Mouse (Mus musculus) intestine, postnatal 0 days (tissue): ENCODE measurements around the gene Tsc22d1. TPM values are rescaled to one million over a fixed set of nuclear protein-coding genes. Genes with fewer than 3 reads are reported as not detected.
A peak's percentile ranks its signal among the peaks of the same experiment; 100 is the strongest.

ENCODE experiments used
- ATAC-seq: fragments of 200-750 bp; cut with Nextera tagmentation; 2 replicates; pipeline ENCODE4 v1.8.0; 2017; ENCODE audit warnings: mild to moderate bottlenecking, moderate TSS enrichment, moderate library complexity
- H3K27ac ChIP-seq: fragments of 300-500 bp; sonication (generic); 2 replicates; pipeline ENCODE4 v1.5.1; 2014; ENCODE audit warnings: mild to moderate bottlenecking, low read depth, low read length, moderate library complexity
- H3K27me3 ChIP-seq: fragments of 300-500 bp; sonication (generic); replicated peaks from 2 replicates; pipeline ENCODE4 v1.6.1; 2014; ENCODE audit warnings: low read length, mixed read lengths; ENCODE audit not compliant: control insufficient read depth, insufficient read depth
- H3K36me3 ChIP-seq: fragments of 300-500 bp; sonication (generic); 2 replicates; pipeline ENCODE4 v1.6.1; 2014; ENCODE audit warnings: mild to moderate bottlenecking, moderate library complexity; ENCODE audit not compliant: control insufficient read depth, insufficient read depth
- H3K4me1 ChIP-seq: fragments of 300-500 bp; sonication (generic); replicated peaks from 2 replicates; pipeline ENCODE4 v1.6.1; 2014; ENCODE audit warnings: antibody characterized with exemption, low read length, mixed read lengths; ENCODE audit not compliant: control insufficient read depth, insufficient read depth
- H3K4me2 ChIP-seq: fragments of 300-500 bp; sonication (generic); replicated peaks from 2 replicates; pipeline ENCODE4 v1.6.1; 2014; ENCODE audit warnings: low read depth, mild to moderate bottlenecking, moderate library complexity
- H3K4me3 ChIP-seq: fragments of 300-500 bp; sonication (generic); 2 replicates; pipeline ENCODE4 v1.5.1; 2014; ENCODE audit warnings: low read depth, low read length
- H3K9ac ChIP-seq: fragments of 300-500 bp; sonication (generic); 2 replicates; pipeline ENCODE4 v1.6.1; 2014; ENCODE audit warnings: mild to moderate bottlenecking, low read depth, low read length
- H3K9me3 ChIP-seq: fragments of 300-500 bp; sonication (generic); 2 replicates; pipeline ENCODE4 v1.6.1; 2016; ENCODE audit warnings: mixed run types; ENCODE audit not compliant: control insufficient read depth
- CTCF ChIP-seq: sonication (generic); IDR thresholded peaks from 2 replicates; pipeline ENCODE4 v1.5.1; 2016; ENCODE audit warnings: low read depth, mild to moderate bottlenecking, control low read depth, antibody characterized with exemption, moderate library complexity
- WGBS: fragments of 180-500 bp; shearing (Covaris S2); extraction: QIAGEN DNeasy Blood & Tissue Kit; methylation state at CpG from one replicate; pipeline ENCODE4 v1.1.7; 2014; 5-methylcytosine and 5-hydroxymethylcytosine counted together
- polyA plus RNA-seq: library from polyadenylated mRNA; unstranded; fragments of >200 nt; fragmentation: Nextera tagmentation; extraction: Ambion mirVana; gene quantifications from 2 replicates; pipeline ENCODE4 v1.2.1, GENCODE M21; 2015

Tsc22d1 gene
- polyA plus RNA-seq, 1 experiment from 2014 or later: 272 TPM

- H3K9ac ChIP-seq: no peak overlapping the region
- no peaks in the 10 kb centered on the region for H3K27me3 ChIP-seq
- ATAC-seq: no peak
- TF ChIP-seq CTCF: no peak
- no peak overlapping the region for H3K4me2 ChIP-seq
- 74% methylated on average over 4 of the region's 4 CpGs for WGBS
- no peaks in the 10 kb centered on the region for H3K36me3 ChIP-seq
- no peaks in the 10 kb centered on the region for H3K4me1 ChIP-seq
- no peak overlapping the region for H3K27ac ChIP-seq
- no peak overlapping the region for H3K4me3 ChIP-seq
- H3K9me3 ChIP-seq: no peaks in the 10 kb centered on the region
These were observed 48.8 kb downstream of the Tsc22d1 start for GRCm38 (mm10) chr14:76463414-76464098.

- Histone ChIP-seq H3K36me3 (no peaks in the 10 kb centered on the region), H3K9ac (no peak overlapping the region), H3K9me3 (no peaks in the 10 kb centered on the region), H3K4me3 (no peak overlapping the region), H3K27ac (no peak overlapping the region), H3K4me2 (no peak overlapping the region), H3K4me1 (no peaks in the 10 kb centered on the region), H3K27me3 (no peaks in the 10 kb centered on the region)
- no peak for TF ChIP-seq CTCF
- 66% methylated on average over 3 of the region's 3 CpGs for WGBS
- no peak for ATAC-seq
These were observed 50.2 kb downstream of the Tsc22d1 start for GRCm38 (mm10) chr14:76464967-76465366.

- Histone ChIP-seq H3K9ac (no peak overlapping the region), H3K36me3 (no peaks in the 10 kb centered on the region), H3K27ac (no peak overlapping the region), H3K4me3 (no peak overlapping the region), H3K27me3 (no peaks in the 10 kb centered on the region), H3K9me3 (no peaks in the 10 kb centered on the region), H3K4me2 (no peak overlapping the region), H3K4me1 (no peaks in the 10 kb centered on the region)
- peak; percentile 53 for ATAC-seq
- 39% methylated on average over 18 of the region's 18 CpGs for WGBS
- peak; percentile 84 for TF ChIP-seq CTCF
These were observed 52.0 kb downstream of the Tsc22d1 start for GRCm38 (mm10) chr14:76466641-76467323.

GRCm38 (mm10) chr14:76467932-76468331, 53.2 kb downstream of the Tsc22d1 start:
- Histone ChIP-seq H3K9me3 (no peaks in the 10 kb centered on the region), H3K4me1 (no peaks in the 10 kb centered on the region), H3K27ac (no peak overlapping the region), H3K9ac (no peak overlapping the region), H3K36me3 (no peaks in the 10 kb centered on the region), H3K4me2 (no peak overlapping the region), H3K4me3 (no peak overlapping the region), H3K27me3 (no peaks in the 10 kb centered on the region)
- WGBS: 68% methylated on average over 11 of the region's 11 CpGs
- no peak for ATAC-seq
- no peak for TF ChIP-seq CTCF

GRCm38 (mm10) chr14:76471301-76471700, 56.5 kb downstream of the Tsc22d1 start:
- H3K4me2 ChIP-seq: no peak overlapping the region
- WGBS: 67% methylated on average over 19 of the region's 19 CpGs
- TF ChIP-seq CTCF: no peak
- H3K27me3 ChIP-seq: no peaks in the 10 kb centered on the region
- H3K9ac ChIP-seq: no peak overlapping the region
- ATAC-seq: peak; percentile 44; the same call in 1 of the 2 replicates
- H3K36me3 ChIP-seq: no peaks in the 10 kb centered on the region
- H3K9me3 ChIP-seq: no peaks in the 10 kb centered on the region
- H3K27ac ChIP-seq: no peak overlapping the region
- no peak overlapping the region for H3K4me3 ChIP-seq
- H3K4me1 ChIP-seq: no peaks in the 10 kb centered on the region

- Histone ChIP-seq H3K9me3 (no peaks in the 10 kb centered on the region), H3K4me1 (no peaks in the 10 kb centered on the region), H3K36me3 (no peaks in the 10 kb centered on the region), H3K27me3 (no peaks in the 10 kb centered on the region), H3K4me2 (no peak overlapping the region), H3K9ac (no peak overlapping the region), H3K27ac (no peak overlapping the region), H3K4me3 (no peak overlapping the region)
- 78% methylated on average over 8 of the region's 8 CpGs for WGBS
- no peak for ATAC-seq
- TF ChIP-seq CTCF: no peak
These were observed 57.7 kb downstream of the Tsc22d1 start for GRCm38 (mm10) chr14:76472487-76472886.
